Mouse (Mus musculus) cerebellum, postnatal 36 days (tissue): Measurements from ENCODE around the gene Cyfip1.

Experiments
- DNase-seq, 2 experiments: peaks; one replicate each; pipeline ENCODE4 v3.0.0; 2021 to 2022; ENCODE audit warnings: mixed read lengths in 2 of 2

The Cyfip1 gene

DNA sequence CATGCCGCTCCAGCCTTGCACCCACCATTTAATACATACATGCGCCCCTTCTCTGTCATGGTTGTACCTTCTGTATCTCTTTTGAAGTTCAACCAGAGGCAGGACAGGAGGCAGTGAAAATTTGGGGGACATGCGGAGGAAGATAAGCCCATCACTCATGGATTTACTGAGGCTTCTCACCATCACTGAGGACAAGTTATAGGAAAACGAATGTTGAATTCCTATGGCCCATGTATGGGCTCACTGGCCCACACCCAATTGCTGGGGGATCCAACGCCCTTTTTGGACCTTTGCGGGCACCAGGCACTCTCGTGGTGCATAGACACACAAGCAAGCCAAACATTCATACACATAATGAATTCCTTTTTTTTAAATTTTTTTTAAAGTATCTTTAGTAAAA is at the start of gene Cyfip1:
Gene Cyfip1, plus strand, starts transcription at position 301 of the 400 bp plus-strand sequence.
- DNase-seq, result no peak

DNA sequence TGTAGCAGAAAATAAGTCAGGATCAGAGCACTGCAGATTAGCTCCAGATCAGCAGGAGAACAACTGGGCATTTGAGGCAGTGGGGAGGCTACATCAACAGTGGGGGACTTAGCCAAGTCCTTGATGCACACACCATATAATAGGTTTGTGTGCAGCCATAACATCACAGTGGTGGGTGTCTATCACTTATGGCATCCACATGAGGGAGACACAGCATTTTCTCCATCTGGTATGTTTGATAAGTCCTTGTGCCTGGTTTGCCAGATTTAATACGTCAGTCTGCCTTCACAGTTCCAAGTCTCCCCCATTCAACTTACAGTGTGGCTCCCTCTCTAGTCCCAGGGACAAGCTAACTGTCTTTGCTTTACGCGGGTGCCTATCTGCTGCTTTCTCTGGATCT is 49.3 kb upstream of the Cyfip1 start:
- DNase-seq, result no peak

DNA sequence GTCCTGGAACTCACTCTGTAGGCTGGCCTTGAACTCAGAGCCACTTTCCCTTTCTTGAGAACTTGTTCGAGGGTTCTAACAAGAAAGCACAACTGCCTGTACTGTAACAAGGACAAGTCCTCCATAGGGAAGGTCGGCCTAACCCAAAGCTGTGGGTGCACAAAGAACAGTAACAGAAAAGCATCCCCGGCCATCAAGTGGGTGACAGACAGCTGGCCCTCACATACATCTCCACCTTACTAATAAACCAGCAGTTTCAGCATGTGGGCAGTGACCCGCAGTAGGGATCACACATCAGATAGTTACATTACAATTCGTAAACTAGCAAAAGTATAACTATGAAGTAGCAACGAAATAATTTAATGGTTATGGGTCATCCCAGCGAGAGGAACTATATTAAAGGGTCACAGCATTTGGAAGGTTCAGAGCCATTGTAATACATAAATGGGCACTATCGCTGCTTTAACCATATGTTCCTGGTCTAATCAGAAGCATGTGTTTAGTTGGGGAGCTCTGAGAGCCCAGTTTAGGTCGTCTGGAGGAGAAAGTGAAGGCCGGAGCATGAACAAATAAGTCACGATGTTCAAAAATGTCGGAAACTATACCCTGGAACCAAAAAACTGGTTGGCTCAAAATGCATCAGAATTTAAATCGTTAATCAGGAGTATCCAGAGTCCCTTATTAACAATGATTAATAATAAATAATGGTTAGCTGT is 48.2 kb upstream of the Cyfip1 start:
- DNase-seq, result peak in 1 of 2 experiments; percentile 11

DNA sequence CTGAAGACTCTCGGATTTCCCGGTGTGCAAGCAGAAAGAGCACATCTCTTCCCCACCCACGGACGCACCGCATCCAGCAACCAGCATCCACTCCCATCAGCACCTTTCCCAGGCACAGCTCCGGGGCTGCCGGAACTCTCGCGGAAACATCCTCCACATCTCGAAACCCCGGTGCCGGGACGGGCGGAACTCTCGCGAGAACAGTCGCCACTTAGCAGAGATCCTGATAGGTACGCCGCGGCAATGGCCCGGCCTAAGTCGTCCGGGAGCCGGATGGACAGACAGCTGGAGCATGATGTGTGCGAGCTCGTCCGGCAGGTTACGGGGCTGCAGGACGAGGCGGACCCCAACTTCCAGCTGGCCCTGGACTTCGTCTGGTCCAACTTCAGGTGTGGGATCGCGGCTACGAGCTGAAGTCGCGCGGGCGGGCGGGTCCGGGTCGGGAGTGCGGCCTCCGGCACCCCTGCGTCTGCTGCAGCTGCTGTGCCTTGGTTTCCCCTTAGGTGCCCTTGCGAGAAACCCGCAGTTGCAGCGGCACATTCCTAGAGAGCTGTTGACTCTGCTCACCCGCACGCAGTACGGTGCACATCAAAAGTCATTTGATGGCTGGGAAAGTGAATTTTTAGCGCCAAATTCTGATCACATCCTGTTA is 47.5 kb upstream of the Cyfip1 start, which contains the start of gene Tubgcp5:
Gene Tubgcp5, plus strand, starts transcription at position 203 of the 652 bp plus-strand sequence.
- DNase-seq, result peak; percentile 96 to 98

DNA sequence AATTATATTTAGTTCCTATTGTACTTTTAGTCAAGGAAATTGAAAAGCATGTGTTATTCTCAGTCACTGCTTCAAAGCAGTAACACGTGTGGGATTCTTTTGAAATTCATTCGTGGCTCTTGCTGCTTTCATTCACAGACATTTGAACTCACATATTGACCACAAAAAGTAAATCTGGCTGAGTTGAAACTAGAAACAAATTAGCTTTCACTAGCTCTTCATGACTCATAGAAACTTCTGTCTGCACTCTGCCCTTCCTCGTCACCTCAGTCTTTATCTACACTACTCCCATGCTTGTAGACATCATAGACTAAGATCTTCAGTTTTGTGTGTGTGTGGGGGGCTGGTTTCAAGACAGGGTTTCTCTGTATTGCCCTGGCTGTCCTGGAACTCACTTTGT is 41.6 kb upstream of the Cyfip1 start:
- DNase-seq, result no peak

DNA sequence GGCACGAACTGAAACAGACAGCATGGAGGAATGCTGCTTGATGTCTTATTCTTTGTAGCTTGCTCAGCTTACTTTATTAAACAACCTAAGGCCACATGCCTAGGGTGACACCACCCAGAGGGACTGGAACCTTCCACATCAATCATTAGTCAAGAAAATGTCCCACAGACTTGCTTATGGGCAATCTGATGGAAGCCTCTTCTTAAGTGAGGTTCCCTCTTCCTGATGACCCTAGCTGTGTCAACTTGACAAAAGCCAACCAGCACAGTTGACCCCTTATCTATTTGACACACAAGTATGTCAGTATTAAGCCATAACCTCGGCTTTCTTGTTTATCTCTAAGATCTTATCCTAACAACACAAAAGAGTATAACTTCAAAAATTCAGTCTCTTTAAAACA is 31.6 kb upstream of the Cyfip1 start:
- no peak for DNase-seq

DNA sequence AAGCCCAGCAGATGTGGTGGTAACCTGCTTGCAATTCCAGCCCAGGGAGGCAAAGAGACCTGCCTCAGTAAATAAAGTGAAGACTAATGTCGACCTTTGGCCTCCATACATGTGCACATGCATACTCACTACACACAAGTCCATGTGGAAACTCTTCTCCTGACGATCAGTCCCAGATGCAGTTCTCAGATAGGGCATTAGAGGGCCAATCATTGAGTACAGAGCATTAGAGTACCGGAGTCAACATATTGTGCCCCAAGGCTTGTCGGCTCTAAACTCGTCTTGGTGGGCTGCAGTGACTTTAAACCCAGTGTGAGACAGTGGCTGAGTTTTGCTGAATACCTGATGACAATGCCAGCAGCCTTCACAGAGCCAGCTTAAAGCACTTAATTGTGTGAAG is 17.1 kb upstream of the Cyfip1 start:
- no peak for DNase-seq

DNA sequence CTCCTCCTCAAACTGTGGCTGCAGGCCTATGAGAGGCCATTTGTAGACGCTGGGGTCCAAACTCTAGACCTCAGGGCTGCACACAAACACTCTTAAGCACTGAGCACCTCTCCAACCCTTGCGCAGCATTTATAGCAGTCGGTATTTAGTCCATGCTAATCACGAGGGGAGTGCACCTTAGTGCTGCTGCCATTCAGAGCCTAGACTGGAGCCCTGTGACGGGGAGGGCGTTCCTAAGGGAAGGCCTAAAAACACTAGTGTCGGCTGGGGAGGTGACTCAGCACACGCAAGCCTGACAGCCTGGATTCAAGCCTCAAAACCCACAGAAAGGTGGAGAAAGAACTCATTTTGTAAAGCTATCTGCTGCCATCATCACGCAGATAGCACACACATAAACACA is 14.0 kb upstream of the Cyfip1 start:
- DNase-seq, result no peak

DNA sequence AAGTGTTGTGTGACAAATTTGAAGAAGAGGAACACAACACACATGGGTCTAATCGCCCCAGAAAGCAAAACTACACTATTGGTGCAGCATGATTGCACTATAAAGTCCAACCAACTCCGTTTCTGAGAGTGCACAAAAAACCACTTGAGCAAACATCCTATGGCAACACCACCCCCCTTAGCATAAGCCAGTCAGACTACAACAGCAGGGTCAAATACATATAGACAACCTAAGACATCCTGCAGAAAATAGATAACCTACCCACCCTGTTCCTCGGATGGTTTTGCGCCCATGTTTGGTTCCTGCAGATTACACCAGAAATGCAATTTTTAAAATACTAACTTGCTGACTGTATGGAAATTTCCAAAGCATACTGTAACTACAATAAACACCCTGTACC is 4.7 kb upstream of the Cyfip1 start:
- no peak for DNase-seq

DNA sequence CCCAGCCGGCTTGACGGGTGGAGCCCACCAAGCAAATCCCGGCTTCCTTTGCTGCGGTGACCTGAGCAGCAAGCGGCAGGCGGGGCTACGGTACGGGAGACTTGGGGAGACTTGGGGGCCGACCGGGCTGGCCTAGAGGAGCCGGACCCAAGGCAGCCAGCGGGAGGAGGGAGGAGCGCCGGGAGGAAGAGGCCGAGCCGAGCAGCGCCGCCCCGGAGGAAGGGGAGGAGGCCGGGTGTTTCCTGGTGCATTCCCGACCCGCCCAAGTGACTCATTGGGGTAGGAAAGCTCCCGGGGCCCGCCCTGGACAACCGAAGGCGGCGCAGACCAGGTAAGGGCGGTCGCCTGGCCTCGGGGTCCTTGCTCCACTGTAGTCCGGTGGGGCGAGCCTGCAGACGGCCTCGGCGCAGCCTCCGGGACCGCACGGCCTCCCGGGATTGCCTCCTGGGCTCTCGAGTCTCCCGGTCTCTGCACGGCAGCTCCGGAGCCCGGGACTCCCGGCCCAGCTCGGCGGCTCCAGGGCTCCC is 495 bp downstream of the Cyfip1 start:
- DNase-seq, result peak; percentile 85 to 88

DNA sequence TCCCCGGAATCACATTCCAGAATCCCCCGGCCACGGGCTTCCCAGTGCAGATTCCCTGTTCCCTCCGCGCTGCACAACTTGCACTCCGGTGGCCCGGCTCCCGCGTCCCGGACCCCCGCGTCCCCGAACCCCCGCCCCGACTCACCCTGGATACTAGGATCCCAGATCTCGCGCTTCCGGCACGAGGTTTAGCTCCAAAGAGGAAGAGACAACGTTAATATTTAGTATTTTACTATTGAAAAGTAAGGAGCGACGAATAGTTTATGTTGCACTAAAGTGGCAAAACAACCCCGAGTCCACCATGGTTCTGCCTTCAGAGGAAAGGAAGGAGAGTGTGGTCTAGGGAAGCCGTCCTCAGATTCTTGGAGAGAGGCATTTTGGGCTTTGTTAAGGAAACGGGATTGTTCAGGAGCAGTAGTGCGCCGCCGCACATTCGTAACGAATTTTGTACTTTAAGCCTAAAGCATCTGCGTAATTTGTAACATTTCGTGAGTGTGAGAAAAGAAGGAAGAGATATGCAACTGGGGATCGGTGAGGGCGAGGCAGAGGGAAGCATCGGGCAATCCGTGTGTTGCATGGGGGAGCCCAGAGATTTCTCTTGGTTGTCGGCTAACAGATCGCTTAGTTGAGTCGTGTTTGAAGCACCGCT is 1.1 kb downstream of the Cyfip1 start:
- DNase-seq, result no peak

DNA sequence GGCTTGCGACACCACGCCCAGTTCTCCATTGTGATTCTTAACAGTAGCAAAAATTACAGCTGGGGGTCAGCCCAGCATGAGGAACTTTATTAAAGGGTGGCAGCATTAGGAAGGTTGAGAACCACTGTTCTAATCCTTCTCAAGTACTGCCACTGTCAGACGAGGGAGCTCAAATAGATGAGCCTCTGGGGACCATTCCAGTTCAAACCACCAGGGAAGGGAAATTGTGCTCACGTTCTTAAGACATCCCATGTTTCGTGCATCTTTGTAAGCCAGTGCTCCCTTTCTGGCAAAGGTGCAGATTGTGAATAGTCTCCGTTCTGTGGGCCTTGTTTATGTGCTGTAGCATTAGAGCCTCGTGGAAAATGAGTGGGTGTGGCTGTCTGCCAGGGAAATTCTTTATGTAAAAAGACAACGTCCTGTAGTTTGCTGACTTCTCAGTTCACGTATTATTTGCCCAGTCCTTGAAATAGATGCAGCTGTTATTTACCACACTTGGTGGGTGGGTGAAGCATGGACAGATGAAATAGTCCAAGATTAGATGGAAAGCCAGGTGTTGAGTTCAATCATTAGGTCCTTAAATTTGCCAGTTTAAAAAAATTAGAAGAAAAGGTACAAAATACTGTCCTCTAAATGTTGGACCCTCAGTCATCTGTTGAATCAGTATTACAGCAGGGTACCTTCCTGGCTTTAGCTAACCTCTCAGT is 5.2 kb downstream of the Cyfip1 start:
- no peak for DNase-seq

DNA sequence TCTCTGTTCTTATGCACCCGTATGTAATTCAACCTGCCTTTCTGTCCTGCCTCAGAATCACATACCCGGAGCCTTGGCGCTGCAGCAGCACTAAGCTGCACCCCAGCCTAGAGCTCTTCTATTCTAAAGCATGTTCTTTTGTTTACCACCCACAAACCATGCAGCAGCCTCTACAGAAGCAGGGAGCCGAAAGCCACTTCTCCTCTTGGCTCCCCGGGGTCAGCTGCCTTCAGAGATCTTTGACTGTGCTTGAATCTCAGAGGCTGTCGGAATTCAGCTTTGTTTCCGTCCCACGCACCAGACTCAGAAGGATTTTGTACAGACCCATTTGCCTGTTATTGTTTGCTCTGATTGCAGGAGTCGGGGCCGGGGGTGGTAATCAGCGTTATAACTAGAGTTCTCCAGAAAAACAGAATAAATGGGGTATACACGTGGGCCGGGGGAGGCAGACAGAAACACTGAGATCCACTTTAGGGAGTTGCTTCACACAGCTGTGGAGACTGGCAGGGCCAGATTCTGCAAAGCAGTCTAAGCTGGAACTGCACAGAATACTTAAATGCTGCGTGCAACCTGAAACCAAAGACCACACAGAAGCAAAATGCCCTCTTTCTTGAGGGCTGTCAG is 8.5 kb downstream of the Cyfip1 start:
- no peak for DNase-seq

DNA sequence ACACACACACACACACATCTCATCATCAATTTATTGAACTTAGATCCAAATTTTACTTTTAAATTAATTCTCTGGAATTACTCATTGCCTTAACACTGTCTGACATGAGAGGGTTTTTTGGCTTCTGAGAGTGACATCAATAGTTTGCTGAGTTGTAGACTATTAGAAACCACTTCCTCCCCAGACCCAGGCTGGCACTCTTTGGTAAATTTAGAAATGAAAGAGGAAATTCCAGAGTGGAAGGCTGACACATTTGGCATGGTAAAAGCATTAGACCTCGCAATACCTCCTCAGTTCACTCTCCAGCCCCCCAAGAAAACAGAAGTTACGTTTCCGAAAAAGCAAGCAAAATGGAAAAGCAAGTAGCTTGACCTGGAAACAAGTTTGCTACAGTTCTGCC is 11.2 kb downstream of the Cyfip1 start:
- DNase-seq, result no peak

DNA sequence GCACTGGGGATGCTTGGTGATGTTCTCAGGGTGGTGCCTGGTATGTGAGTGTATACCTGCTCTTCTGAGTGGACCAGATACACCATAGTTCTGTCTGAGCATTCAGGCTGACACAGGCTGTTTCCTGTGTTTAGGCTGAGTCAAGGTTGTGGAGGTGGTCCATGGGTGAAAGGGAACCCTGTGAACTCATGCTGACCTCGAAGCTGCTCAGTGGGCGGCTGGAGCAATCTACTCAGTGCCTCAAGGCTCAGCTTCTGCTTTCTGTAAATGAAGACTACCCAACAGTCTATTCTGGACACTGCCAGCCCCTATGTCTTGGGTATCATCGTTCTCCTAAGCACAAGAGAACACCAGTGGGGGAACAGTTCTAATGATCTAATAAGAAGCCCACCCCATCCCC is 14.1 kb downstream of the Cyfip1 start:
- DNase-seq, result no peak

DNA sequence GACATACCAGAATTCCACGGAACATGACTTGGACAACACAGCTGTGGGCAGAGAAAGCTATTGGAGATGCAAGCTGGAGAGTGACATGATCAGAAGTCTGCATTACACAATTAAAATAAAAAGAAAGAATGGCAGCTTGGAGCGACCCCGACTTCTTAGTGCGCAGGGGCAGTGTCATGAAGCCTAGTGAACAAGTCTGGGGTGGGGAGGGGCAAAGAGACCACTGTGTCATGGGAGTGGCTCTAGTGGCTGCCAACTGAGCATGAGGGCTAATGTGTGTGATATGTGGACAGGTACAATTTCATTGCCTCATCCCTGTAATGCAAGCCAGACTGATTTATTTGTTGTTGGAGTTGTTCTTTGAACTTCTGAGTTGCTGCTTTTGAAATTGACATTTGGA is 15.2 kb downstream of the Cyfip1 start:
- no peak for DNase-seq

DNA sequence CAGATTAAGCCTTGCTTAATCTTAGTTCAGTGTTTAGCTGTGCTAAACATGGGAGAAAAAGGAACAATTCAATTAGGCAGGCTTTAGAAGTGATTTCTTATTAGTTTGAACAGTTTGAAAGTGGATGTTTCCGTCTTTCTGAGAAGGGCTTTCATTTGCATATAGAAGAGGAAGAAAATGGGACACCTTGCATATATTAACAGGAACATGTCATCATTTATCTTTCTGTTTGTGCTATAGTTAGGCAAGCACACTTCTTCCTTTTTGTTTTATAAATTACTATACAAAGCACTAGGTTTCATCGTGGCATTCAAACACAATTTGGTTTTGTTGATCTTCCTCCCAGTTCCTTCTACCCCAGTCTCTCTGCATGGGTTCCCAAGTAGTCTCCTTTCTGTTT is 16.2 kb downstream of the Cyfip1 start:
- DNase-seq, result no peak

DNA sequence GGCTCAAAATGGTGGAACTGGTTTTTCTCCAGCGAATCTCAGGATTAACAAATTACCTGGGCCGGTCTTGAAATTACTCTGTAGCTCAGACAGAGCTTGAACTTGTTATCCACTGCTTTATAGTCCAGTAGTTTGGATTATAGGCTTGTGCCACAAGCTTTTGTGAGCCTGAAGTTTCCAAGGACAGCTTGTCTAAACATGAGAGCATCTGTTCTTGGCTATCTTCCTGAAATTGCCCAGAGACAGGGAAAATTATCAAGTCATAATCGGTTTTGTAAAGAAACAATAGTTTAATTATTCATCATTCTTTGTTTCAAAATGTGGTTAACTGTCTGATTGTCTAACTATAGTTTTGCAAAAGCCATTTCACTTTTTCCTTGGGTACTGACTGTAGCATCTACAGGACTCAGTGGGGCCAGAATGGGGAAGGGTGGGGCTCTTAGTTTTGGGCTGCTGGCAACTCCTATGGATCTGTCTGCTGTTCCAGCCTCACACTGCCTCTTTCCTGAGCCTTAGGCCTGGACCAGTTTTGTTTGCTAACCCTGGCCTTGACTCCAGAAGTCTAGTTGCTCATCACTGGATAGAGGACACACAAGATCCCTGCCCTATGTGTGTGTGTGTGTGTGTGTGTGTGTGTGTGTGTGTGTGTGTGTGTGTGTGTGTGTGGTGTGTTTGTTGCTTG is 17.4 kb downstream of the Cyfip1 start:
- no peak for DNase-seq

DNA sequence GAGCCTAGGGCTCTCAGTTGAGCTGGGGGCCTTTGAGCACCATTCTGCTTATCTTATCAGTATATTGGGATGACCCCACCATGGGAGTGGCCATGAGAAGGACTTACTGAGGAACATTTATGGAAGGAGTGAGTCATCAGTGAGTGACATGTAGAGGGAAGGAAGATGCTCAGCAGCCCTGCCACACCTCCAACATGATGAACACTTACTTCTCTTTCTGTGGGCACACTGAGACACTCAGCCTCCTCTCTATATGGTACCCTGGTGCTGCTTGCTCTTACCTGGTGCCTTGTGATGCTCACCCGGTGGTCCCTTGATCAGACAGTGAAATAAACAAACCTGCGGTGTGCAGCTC is 17.9 kb downstream of the Cyfip1 start:
- no peak for DNase-seq

DNA sequence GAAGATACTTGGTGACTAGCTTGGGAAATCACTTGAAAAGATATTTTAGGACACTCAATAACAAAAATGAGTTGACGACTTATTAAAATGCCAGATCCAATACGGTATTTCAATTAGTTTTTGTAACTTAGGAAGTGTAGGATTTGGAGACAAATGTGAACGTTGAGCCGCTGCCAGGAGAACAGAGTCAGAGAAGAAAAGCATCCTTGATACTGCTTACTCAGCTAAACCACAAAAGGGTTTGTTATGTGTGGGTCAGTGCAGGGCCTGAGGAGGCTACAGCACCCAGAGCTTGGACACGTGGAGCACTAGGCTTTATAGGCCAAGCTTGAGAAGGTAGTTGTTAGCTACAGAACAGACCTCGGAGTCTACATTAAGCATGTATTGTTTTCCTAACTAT is 18.4 kb downstream of the Cyfip1 start:
- DNase-seq, result no peak

DNA sequence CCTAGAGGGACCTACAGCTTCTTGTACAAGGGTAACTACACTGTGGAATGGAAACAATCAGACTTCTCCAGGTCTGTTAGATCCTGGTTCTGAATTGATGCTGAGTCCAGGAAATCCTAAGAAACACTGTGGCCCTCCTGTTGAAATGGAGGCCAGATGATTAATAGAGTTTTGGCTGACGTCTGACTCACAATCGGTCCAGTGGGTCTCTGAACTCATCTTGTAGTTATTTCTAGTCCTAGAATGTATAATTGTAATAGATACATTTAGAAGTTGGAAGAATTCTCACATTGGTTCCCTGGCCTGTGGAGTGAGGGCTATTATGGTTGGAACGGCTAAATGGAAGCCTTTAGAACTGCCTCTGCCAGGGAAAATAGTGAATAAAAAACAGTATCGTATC is 19.6 kb downstream of the Cyfip1 start:
- no peak for DNase-seq

DNA sequence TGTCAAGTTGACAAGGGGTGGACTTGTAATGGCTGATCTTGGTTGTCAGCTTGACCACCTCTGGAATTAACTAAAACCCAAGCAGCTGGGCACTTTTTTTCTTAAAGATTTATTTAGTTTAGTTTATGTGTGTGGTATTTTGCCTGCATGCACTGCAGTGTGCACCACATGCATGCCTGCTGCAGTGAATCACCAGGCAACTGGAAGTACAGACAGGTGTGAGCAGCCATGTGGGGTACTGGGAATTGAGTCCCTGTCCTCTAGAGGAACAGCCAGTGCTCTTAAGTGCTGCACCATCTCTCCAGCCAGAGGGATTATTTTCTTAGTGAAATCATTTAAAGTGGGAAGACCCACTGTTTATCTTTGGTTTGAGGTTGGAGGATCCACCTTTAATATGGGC is 23.5 kb downstream of the Cyfip1 start:
- DNase-seq, result no peak
